Mouse (Mus musculus): ENCODE data around the gene Med18.

Med18 gene

DNA sequence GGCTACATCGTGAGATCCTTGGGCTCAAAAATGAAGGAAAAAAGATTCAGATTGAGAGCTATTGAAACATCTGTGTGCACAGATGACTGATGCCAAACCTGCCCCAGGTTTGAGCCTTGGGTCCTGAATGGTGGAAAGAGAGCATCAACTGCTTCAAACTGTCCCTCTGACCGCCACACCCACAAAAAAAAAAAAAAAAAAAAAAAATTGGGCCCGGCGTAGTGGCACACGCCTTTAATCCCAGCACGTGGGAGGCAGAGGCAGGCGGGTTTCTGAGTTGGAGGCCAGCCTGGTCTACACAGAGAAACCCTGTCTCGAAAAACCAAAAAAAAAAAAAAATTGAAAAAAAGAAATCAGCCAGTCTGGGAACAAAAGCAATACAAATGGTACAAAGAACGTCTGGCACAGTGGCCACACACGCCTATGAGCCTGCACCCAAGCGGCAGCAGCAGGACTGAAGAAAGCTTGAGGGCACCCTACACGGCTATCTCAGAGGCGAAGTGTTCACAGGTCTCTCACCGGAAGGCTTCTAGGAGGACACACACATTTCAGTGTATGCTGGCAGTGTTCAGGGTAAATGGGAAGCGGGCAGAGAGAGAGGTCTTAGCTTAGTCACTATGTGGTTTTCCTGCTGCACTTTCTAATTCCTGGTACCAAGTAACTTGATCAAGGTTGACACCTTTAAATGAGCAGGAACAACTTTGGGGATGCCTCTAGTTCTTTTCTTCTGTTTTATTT, 26.7 kb upstream of the Med18 start:
- ChIA-PET POLR2A (interaction anchor here (0.6 to 35.1 kb wide), 31 partner anchors 8 to 1638 kb away, joined by 3 to 1071 read pairs (median 4); partner anchors contain the start of genes Sesn2 (in 2 of the 4), Med18 (in 1 of the 4) and Rcc1 (in 1 of the 4)), CTCF (interaction anchor here in 2 of 4 experiments (0.6 to 0.9 kb wide), 2 partner anchors 8 to 24 kb away, joined by 3 read pairs; no protein-coding TSS in a partner anchor)

DNA sequence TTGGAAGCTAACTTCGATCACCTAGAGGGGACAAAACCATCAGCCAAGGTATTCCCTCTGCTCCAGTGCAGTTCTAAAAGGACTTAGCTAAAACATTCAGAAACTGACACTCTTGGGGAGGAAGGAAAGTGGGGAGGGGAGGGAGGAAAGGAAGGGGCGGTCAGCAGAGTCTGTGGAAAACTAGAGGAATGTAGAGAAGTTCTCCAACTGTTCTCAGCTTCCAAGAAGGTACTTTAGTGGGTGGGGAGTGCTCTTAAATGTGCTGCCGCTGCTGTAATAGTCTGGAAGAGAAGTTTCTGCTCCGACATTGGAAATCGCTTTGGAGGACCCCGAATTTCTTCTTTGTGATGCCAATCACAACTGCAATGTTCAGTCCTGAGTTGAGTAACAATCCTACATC, 25.3 kb upstream of the Med18 start:
- ChIA-PET POLR2A (interaction anchor here (0.6 to 35.1 kb wide), 16 partner anchors 10 to 617 kb away, joined by 3 to 1071 read pairs (median 6); partner anchors contain the start of genes Sesn2 (in 2 of the 4), Med18 (in 1 of the 4) and Rcc1 (in 1 of the 4)), CTCF (interaction anchor here in 1 of 4 experiments (0.6 kb wide), 1 partner anchor 23 kb away, joined by 3 read pairs; no protein-coding TSS in a partner anchor)

DNA sequence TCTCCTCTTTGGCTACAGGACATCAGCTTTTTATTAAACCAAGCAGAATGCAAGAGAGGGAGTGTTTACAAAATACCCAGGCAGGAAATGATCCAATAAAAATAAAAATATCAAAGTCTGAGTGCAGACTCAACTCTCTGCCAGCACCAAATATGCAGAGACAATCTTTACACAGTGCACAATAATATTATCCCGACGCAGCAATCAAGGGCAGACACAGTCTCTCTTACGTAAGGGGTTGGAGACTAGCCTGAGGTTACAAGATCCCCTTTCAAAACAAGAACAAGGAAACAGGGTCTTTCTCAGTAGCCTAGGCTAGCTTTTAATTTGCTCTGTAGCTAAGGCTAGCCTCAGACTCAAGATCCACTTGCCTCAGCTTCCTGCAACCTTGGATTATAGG, 24.8 kb upstream of the Med18 start:
- ChIA-PET CTCF (interaction anchor here in 1 of 4 experiments (0.6 kb wide), 1 partner anchor 24 kb away, joined by 3 read pairs; no protein-coding TSS in a partner anchor), POLR2A (interaction anchor here in 3 of 4 experiments (0.6 to 35.1 kb wide), 13 partner anchors 10 to 617 kb away, joined by 3 to 1071 read pairs (median 6); partner anchors contain the start of genes Sesn2 (in 2 of the 3), Med18 (in 1 of the 3) and Rcc1 (in 1 of the 3))

DNA sequence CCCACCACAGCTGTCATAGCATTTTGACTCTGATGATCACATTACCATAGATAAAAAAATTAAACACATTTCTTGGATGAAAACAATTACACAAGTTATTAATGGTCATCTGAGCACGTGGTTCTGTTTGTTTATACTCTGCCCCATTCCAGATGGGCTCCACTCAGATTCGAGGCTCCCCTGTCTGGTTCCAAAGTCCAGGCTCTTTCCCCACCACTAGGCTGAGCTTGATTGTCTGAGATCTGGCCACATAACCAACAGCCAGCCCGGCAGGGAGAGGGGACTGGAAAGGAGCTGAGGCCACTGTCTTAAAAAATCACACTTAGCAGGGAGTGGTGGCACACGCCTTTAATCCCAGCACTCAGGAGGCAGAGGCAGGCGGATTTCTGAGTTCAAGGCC, 21.1 kb upstream of the Med18 start:
- POLR2A ChIA-PET, result interaction anchor here in 2 of 4 experiments (1.2 to 35.1 kb wide), 3 partner anchors 22 to 29 kb away, joined by 3 to 1071 read pairs (median 6); partner anchors contain the start of gene Sesn2 (in 1 of the 2)
- CTCF ChIA-PET, result interaction anchor here in 3 of 4 experiments (0.6 to 1.2 kb wide), 4 partner anchors 9 to 51 kb away, joined by 5 to 6 read pairs (median 5); no protein-coding TSS in a partner anchor

DNA sequence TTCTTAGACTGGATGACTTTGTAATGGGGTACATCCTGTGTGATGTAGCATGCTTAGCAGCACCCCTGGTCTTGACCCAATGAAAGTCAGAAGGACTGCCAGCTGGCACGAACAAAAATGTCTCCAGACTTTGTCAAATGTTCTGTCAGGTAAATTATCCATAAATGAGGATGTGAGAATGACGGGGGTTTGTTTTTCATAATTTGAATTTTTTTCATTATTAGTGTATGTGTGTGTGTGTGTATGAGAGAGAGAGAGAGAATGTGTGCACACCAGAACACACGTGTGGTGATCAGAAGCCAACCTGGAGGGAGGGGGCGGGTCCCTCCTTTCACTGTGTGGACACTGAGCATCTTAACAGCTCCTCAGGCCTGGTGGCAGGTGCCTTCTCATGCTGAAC, 20.5 kb upstream of the Med18 start:
- CTCF ChIA-PET, result interaction anchor here in 1 of 4 experiments (1.2 kb wide), 1 partner anchor 13 kb away, joined by 5 read pairs; no protein-coding TSS in a partner anchor
- POLR2A ChIA-PET, result interaction anchor here in 2 of 4 experiments (1.9 to 35.1 kb wide), 2 partner anchors 29 to 30 kb away, joined by 6 to 1071 read pairs; partner anchors contain the start of gene Sesn2 (in 1 of the 2)

DNA sequence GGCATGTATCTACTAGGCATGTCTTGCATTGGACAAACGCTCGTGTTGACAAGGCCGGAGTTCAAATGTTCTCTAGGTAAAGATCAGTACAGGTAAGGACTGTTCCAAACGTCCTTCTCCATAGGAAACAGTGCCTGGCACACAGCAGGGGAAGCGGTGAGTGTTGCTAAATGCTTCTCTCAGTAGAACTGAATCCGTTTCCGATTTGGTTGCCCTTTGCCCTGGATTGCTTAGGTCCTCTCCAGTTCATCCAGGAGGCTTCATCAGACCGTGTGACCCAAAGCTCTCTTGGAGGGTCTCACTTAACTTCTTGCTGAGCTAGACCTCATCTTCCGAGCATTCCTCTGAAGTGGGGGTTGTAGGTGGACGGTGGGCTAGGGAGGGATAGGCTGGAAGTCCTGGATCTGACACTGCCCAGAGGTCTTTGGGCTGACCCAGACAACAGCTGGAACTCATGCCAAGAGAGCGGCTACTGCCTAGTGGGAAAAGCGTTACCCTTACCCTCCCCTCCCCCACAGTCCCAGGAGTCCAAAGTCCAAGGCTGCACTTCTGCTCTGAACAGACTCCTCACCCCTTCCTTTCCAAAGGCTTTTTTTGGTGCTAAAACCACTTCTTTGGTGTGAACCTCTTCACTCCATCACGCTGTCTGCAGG, 19.4 kb upstream of the Med18 start:
- CTCF ChIA-PET, result interaction anchor here in 1 of 4 experiments (1.1 kb wide), 1 partner anchor 31 kb away, joined by 4 read pairs; no protein-coding TSS in a partner anchor
- POLR2A ChIA-PET, result interaction anchor here in 3 of 4 experiments (0.6 to 1.8 kb wide), 8 partner anchors 11 to 206 kb away, joined by 3 to 8 read pairs (median 4); partner anchors contain the start of gene Sesn2 (in 2 of the 3)

DNA sequence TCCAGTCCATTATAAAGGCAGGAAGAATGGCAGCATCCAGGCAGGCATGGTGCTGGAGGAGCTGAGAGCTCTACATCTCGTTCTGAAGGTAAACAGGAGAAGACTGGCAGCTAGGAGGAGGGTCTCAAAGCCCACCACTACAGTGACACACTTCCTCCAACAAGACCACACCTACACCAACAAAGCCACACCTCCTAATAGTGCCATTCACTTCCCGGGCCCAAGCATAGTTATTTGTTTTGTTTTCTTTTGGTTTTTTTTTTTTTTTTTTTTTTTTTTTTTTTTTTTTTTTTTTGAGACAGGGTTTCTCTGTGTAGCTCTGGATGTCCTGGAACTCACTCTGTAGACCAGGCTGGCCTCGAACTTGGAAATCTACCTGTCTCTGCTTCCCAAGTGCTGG, 18.4 kb upstream of the Med18 start:
- ChIA-PET CTCF (interaction anchor here in 2 of 4 experiments (0.6 to 1.1 kb wide), 3 partner anchors 31 to 294 kb away, joined by 3 to 4 read pairs (median 3); no protein-coding TSS in a partner anchor), POLR2A (interaction anchor here (0.6 to 1.8 kb wide), 13 partner anchors 8 to 254 kb away, joined by 3 to 8 read pairs (median 3); partner anchors contain the start of gene Sesn2 (in 1 of the 4))

DNA sequence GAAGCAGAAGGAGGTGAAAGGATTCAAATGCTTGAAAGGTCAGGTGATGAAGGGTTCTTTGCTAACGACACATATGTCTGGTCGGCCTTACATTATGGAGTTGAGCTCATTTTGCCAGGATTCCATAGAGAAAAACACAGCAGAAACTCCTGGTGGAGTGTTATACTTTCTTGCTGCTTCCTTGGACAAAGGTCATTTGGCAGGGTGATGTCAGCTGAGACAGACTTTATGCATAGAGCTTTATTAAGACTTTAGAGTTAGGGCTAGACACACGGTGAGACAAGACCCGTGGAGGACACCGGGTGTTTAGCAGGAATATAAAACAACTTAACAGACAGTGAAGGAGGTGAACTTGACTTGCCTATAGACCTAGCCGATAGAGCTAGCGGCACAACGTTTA, 14.1 kb upstream of the Med18 start:
- ChIA-PET CTCF (no interaction called here), POLR2A (interaction anchor here in 2 of 4 experiments (1.5 to 1.7 kb wide), 2 partner anchors 12 to 32 kb away, joined by 3 to 8 read pairs; partner anchors contain the start of gene Sesn2 (in 1 of the 2))

DNA sequence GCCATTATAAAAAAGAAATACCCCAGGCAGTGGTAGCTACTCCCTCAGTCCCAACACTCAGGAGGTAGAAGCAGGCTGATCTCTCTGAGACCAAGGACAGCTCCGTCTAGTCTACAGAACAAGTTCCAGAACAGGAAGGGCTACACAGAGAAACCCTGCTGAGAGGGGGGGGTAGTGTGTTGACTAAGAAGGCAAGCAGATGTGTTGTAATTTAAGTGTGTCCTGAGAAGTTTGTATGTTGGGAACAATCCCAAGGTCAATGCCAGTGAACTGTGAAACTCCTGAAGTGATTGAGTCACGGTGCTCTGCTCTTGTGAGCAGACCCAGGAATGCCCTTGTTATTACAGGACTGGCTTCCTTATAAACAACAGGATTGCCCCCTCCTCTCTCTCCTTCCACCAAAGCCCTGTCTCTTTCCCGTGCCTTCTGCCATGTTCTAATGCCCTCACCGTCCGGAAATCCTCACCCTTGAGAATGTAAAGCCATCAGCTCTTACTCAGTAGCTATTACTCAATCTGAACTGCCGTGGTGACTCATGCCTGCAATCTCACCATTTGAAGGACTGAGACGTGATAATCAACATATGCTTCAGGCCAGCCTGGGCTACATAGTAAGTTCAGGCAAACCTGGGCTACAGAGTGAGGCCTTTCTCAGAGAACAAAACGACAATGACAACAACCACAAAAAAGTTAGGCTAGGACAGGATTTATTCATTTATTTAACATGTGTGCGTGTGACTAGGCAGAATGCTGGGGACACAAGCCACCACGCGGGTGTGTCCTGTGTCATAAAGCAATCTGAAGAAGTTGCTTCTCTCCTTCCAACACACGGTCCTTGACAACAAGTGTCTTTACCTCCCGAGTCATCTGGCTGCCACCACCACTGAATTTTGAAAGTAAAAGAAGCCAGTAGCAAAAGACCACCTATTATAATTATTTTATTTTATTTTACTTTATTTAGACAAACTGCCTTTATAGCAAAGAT, 12.5 kb upstream of the Med18 start:
- ChIA-PET CTCF (interaction anchor here in 2 of 4 experiments (0.6 to 0.7 kb wide), 4 partner anchors 9 to 183 kb away, joined by 3 to 5 read pairs (median 3); no protein-coding TSS in a partner anchor), POLR2A (interaction anchor here in 3 of 4 experiments (0.5 to 1.6 kb wide), 23 partner anchors 10 to 257 kb away, joined by 3 to 8 read pairs (median 4); partner anchors contain the start of genes Sesn2 (in 2 of the 3), Atpif1 (in 1 of the 3) and Trnau1ap (in 1 of the 3))

DNA sequence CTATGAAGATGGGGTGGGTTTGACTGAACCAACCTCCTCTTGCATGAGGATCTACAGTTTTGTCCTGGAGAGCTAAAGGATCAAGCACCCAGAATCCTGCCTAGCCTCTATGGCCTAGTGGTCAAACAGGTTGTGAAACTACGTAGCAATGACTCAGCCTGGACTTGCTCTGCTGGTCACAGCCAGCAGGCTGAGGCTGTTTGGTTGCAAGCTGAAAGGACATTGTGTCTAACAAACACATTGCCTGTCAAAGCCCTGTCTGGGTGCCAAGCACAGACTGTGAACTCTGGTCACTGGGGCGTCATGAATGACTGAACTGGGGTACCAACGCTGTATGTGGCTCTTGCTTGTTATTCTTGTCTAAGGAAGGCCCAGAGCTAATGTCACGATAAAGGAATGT, 10.9 kb upstream of the Med18 start:
- ChIA-PET CTCF (no interaction called here), POLR2A (interaction anchor here in 2 of 4 experiments (0.9 to 1.6 kb wide), 6 partner anchors 15 to 96 kb away, joined by 3 to 4 read pairs (median 3); partner anchors contain the start of gene Atpif1 (in 1 of the 2))

DNA sequence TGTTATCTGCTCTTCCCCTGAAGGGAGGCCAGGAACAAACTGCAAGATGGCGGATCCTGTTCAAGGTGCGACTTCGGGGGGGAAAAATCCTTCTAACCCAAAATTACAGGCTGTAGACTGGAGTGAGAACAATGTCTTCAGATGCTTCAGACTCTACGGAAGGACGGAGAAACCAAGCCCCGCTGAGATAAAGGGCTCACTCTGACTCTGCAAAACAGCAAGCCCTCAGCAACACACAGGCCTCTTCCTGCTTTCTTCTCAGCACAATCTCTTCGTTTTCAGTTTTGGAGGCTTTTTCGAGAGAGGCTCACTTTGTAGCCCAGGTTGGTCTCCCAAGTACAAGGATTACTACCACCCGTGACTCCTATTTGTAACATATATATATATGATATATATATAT, 9.7 kb upstream of the Med18 start:
- POLR2A ChIA-PET, result interaction anchor here in 2 of 4 experiments (1.0 to 2.7 kb wide), 8 partner anchors 10 to 120 kb away, joined by 3 to 21 read pairs (median 5); partner anchors contain the start of genes Med18 (in 1 of the 2) and Rcc1 (in 1 of the 2)

DNA sequence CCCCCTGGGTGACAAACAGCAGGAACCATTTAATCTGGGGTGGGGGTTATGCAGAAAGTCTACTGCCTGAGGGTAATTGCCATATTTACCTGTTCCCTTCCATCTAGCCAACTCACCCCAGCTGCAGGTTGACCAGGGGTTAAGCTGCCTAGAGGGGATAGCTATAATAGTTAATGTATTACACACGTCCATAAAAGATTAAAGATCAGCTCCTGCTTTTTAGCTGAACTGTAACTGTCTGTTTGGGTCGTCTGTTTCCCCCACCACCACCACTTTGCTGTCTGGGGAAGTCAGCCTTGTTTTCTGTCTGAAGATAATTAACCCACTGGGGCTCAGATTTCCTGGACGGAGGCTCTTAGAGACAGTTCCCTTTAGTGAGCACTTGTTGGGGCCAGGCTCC, 6.2 kb upstream of the Med18 start:
- ChIA-PET POLR2A (interaction anchor here in 3 of 4 experiments (1.1 to 3.1 kb wide), 11 partner anchors 10 to 45 kb away, joined by 3 to 13 read pairs (median 6); partner anchors contain the start of gene Sesn2 (in 2 of the 3)), CTCF (interaction anchor here in 2 of 4 experiments (0.6 to 2.3 kb wide), 2 partner anchors 15 to 58 kb away, joined by 3 to 5 read pairs; no protein-coding TSS in a partner anchor)

More for the DNA sequence above, 9.7 kb upstream of the Med18 start:
- CTCF ChIA-PET, result no interaction called here

DNA sequence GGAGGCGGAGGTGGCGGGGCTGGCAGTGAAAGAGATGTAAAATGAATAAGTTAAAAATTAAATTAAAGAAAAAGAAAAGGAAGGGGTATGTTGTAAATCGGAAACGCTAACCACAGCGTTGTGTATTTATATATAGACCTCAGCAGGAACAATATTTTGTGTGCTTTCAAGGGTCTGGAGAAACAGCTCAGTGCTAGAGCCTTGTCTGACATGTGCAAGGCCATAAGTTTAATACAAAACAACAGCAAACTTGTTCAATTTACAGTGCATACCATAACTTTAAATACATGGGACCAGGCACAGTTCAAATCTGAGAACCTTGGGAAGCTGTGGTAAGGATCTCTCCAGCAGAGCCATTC, 513 bp upstream of the Med18 start:
- CTCF ChIA-PET, result interaction anchor here in 3 of 4 experiments (0.7 to 2.6 kb wide), 9 partner anchors 45 to 537 kb away, joined by 3 to 13 read pairs (median 3); no protein-coding TSS in a partner anchor
- POLR2A ChIA-PET, result interaction anchor here (0.5 to 8.1 kb wide), 34 partner anchors 8 to 1129 kb away, joined by 3 to 93 read pairs (median 4); partner anchors contain the start of genes Sesn2 (in 2 of the 4), Atpif1 (in 1 of the 4) and Rpa2 (in 1 of the 4)

DNA sequence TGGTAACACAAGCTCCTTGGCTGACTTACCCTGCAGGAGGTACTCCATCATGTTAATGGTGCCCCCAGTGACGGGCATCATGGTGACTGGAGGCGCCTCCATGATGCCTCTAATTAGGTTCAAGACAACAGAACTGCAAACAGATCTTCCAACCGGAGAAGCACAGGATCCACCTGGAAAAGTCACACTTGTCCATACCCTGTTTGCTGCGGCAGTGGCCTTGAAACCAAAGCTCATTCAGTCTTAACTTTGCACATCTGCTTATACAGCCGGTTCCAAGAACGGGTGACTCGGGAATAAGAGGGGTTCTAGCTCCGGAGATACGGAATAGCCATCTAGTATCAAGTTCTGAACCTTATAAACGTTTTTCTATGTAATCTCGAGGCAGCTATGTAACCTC, 885 bp downstream of the Med18 start:
- POLR2A ChIA-PET, result interaction anchor here in 3 of 4 experiments (0.6 to 8.1 kb wide), 23 partner anchors 10 to 305 kb away, joined by 3 to 93 read pairs (median 5); partner anchors contain the start of genes Sesn2 (in 2 of the 3), Atpif1 (in 1 of the 3) and Rpa2 (in 1 of the 3)
- CTCF ChIA-PET, result interaction anchor here in 2 of 4 experiments (1.4 kb wide), 2 partner anchors 47 to 50 kb away, joined by 9 read pairs; no protein-coding TSS in a partner anchor

DNA sequence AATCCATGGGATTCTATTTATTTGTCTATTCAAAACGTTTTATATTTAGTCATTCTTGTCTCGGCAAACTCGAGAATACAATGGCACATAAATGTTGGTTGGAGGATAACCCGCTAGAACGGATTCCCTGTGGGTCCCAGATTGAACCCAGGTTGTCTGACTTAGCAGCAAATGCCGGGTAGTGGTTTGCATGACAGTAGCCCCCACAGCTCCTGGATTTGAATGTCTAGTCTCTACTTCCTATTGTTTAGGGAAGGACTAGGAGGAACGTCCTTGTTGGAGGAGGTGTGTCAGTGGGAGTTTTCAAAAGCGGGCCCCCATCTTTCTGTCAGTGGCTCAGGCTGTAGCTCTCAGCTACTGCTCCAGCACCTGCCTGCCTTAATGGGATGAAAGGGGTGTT, 3.5 kb downstream of the Med18 start:
- ChIA-PET POLR2A (interaction anchor here in 3 of 4 experiments (0.5 to 8.1 kb wide), 19 partner anchors 8 to 278 kb away, joined by 3 to 93 read pairs (median 3); partner anchors contain the start of genes Atpif1 (in 1 of the 3), Sesn2 (in 1 of the 3), Trnau1ap (in 1 of the 3) and Xkr8 (in 1 of the 3)), CTCF (interaction anchor here in 1 of 4 experiments (1.1 kb wide), 1 partner anchor 55 kb away, joined by 5 read pairs; no protein-coding TSS in a partner anchor)

DNA sequence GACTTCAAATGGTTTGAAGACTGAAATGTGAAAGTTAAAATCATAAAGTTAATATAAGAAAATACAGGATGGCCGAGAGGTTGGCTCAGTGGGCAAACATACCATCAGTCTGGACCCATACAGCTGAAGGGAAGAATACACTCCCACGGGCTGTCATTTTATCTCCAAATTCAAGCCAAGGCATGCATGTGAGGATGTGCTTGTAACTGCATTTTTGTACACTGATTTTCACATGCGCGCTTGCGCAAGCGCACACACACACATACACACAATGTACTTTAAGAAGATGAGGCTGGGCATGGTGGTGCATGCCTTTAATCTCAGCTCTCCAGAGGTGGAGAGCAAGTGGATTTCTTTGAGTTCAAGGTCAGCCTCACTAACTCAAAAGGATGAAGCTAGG, 8.2 kb downstream of the Med18 start:
- ChIA-PET CTCF (interaction anchor here in 1 of 4 experiments (0.8 kb wide), 1 partner anchor 58 kb away, joined by 4 read pairs; no protein-coding TSS in a partner anchor), POLR2A (interaction anchor here in 3 of 4 experiments (1.0 to 4.3 kb wide), 5 partner anchors 55 to 59 kb away, joined by 3 to 21 read pairs (median 5); partner anchors contain the start of gene Sesn2 (in 2 of the 3))
